Mouse (Mus musculus) hindbrain, postnatal 0 days (tissue): ENCODE measurements around the gene Phactr3. TPM values are rescaled to one million over a fixed set of nuclear protein-coding genes. Genes with fewer than 3 reads are reported as not detected.

ENCODE experiments used
- ATAC-seq: fragments of 200-750 bp; cut with Nextera tagmentation; 2 replicates; pipeline ENCODE4 v1.8.0; 2017; ENCODE audit warnings: mild to moderate bottlenecking, moderate TSS enrichment, moderate library complexity
- DNase-seq: peaks from one replicate; pipeline ENCODE4 v3.0.0-alpha.2; 2015; ENCODE audit warnings: low spot score
- H3K27ac ChIP-seq: fragments of 300-500 bp; sonication (generic); 2 replicates; pipeline ENCODE4 v1.5.1; 2014; ENCODE audit warnings: mild to moderate bottlenecking
- H3K27me3 ChIP-seq: fragments of 300-500 bp; sonication (generic); 2 replicates; pipeline ENCODE4 v1.6.1; 2014; ENCODE audit warnings: low read length, mixed read lengths; ENCODE audit not compliant: insufficient read depth
- H3K36me3 ChIP-seq: fragments of 300-500 bp; sonication (generic); 2 replicates; pipeline ENCODE4 v1.6.1; 2014; ENCODE audit warnings: low read length, mixed read lengths; ENCODE audit not compliant: insufficient read depth
- H3K4me1 ChIP-seq: fragments of 300-500 bp; sonication (generic); 2 replicates; pipeline ENCODE4 v1.6.1; 2014; ENCODE audit warnings: antibody characterized with exemption, low read length, mixed read lengths; ENCODE audit not compliant: insufficient read depth
- H3K4me2 ChIP-seq: fragments of 300-500 bp; sonication (generic); 2 replicates; pipeline ENCODE4 v1.6.1; 2014; ENCODE audit warnings: low read depth, mild to moderate bottlenecking, low read length, moderate library complexity, mixed read lengths
- H3K4me3 ChIP-seq: fragments of 300-500 bp; sonication (generic); 2 replicates; pipeline ENCODE4 v1.5.1; 2014; ENCODE audit warnings: low read length
- H3K9ac ChIP-seq: fragments of 300-500 bp; sonication (generic); replicated peaks from 2 replicates; pipeline ENCODE4 v1.6.1; 2014; ENCODE audit warnings: mild to moderate bottlenecking, low read length, moderate library complexity, mixed read lengths
- H3K9me3 ChIP-seq: fragments of 300-500 bp; sonication (generic); 2 replicates; pipeline ENCODE4 v1.6.1; 2016; ENCODE audit warnings: low read length, mixed read lengths
- CTCF ChIP-seq: IDR thresholded peaks from 2 replicates; pipeline ENCODE4 v1.5.1; 2016; ENCODE audit warnings: antibody characterized with exemption, control low read depth, low read depth
- WGBS: fragments of 180-500 bp; shearing (Covaris S2); extraction: QIAGEN DNeasy Blood & Tissue Kit; methylation state at CpG from one replicate; pipeline ENCODE4 v1.1.7; 2014; 5-methylcytosine and 5-hydroxymethylcytosine counted together
- polyA plus RNA-seq: library from polyadenylated mRNA; unstranded; fragments of >200 nt; fragmentation: Nextera tagmentation; extraction: Ambion mirVana; gene quantifications from 2 replicates; pipeline ENCODE4 v1.2.1, GENCODE M21; 2015
- total RNA-seq: library from RNA; depleted of rRNA; stranded (reverse); fragments of >200 nt; gene quantifications from 2 replicates; pipeline ENCODE4 v1.2.3, GENCODE M21; 2014

Gene Phactr3
- total and polyA plus RNA-seq, 2 experiments from 2014 or later: 66.2 to 92.7 TPM

DNA sequence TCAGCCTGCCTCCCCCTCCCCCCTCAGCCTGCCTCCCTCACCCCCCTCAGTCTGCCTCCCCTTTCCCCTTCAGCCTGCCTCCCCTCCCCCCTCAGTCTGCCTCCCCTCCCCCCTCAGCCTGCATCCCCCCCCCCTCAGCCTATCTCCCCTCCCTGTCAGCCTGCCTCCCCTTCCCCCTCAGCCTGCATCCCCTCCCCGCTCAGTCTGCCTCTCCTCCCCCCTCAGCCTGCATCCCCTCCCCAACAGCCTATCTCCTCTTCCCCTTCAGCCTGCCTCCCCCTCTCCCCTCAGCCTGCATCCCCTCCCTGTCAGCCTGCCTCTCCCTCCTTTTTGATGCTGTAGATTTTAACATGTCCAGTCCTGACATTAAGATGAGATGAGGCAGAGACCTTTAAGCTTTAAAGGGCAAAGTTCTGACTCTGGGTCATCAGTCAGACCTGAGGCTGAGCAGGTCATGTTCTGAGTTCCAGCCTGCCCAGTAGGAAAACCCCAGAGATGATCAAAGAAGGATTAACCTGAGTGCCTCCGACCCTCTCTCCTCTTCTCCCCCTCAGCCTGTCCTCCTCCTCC lies 139.3 kb downstream of the Phactr3 start:
- WGBS: 13% methylated on average over 2 of the region's 2 CpGs
- ATAC-seq: no peak
- no peak for TF ChIP-seq CTCF
- H3K4me3 ChIP-seq: no peak overlapping the region
- H3K9me3 ChIP-seq: no peaks in the 10 kb centered on the region
- no peak overlapping the region for H3K4me2 ChIP-seq
- no peak overlapping the region for H3K27ac ChIP-seq
- H3K9ac ChIP-seq: no peak overlapping the region
- H3K27me3 ChIP-seq: no peaks in the 10 kb centered on the region
- DNase-seq: no peak
- 0 out of 2 replicates have a peak, but pooled peaks cover 10% of the 10 kb centered on the region for H3K36me3 ChIP-seq
- H3K4me1 ChIP-seq: peaks cover 3% of the 10 kb centered on the region; the same call in 1 of the 2 replicates

GRCm38 (mm10) chr2:178263055-178263454 lies 144.3 kb downstream of the Phactr3 start:
- Histone ChIP-seq H3K36me3 (0 out of 2 replicates have a peak, but pooled peaks cover 10% of the 10 kb centered on the region), H3K9me3 (no peaks in the 10 kb centered on the region), H3K4me2 (no peak overlapping the region), H3K27ac (no peak overlapping the region), H3K4me3 (no peak overlapping the region), H3K9ac (no peak overlapping the region), H3K27me3 (no peaks in the 10 kb centered on the region), H3K4me1 (0 out of 2 replicates have a peak, but pooled peaks cover 3% of the 10 kb centered on the region)
- 83% methylated on average over 4 of the region's 4 CpGs for WGBS
- DNase-seq (no peak), ATAC-seq (no peak)
- TF ChIP-seq CTCF: no peak

GRCm38 (mm10) chr2:178264389-178264788 lies 145.6 kb downstream of the Phactr3 start:
- Histone ChIP-seq H3K27ac (peak overlapping the region; percentile 27; the same call in 1 of the 2 replicates), H3K4me1 (0 out of 2 replicates have a peak, but pooled peaks cover 3% of the 10 kb centered on the region), H3K4me2 (no peak overlapping the region), H3K9me3 (no peaks in the 10 kb centered on the region), H3K27me3 (no peaks in the 10 kb centered on the region), H3K9ac (no peak overlapping the region), H3K36me3 (0 out of 2 replicates have a peak, but pooled peaks cover 10% of the 10 kb centered on the region), H3K4me3 (no peak overlapping the region)
- peak; percentile 83 for ATAC-seq
- DNase-seq: peak; percentile 92
- 10% methylated on average over 8 of the region's 8 CpGs for WGBS
- TF ChIP-seq CTCF: peak; percentile 93

- no peak; the same call in 1 of the 2 replicates for TF ChIP-seq CTCF
- no peak overlapping the region for H3K4me3 ChIP-seq
- H3K4me1 ChIP-seq: 0 out of 2 replicates have a peak, but pooled peaks cover 3% of the 10 kb centered on the region
- H3K27ac ChIP-seq: peak overlapping the region; percentile 27; the same call in 1 of the 2 replicates
- peak; percentile 70; the same call in 1 of the 2 replicates for ATAC-seq
- no peaks in the 10 kb centered on the region for H3K9me3 ChIP-seq
- no peak overlapping the region for H3K9ac ChIP-seq
- no peaks in the 10 kb centered on the region for H3K27me3 ChIP-seq
- 0 out of 2 replicates have a peak, but pooled peaks cover 5% of the 10 kb centered on the region for H3K36me3 ChIP-seq
- H3K4me2 ChIP-seq: no peak overlapping the region
- peak; percentile 61 for DNase-seq
- 18% methylated on average over 2 of the region's 2 CpGs for WGBS
Measured at GRCm38 (mm10) chr2:178265454-178265853, 146.7 kb downstream of the Phactr3 start.

- Histone ChIP-seq H3K27ac (no peak overlapping the region), H3K4me1 (no peaks in the 10 kb centered on the region), H3K36me3 (no peaks in the 10 kb centered on the region; the same call in 1 of the 2 replicates), H3K9me3 (no peaks in the 10 kb centered on the region), H3K4me3 (no peak overlapping the region), H3K9ac (no peak overlapping the region), H3K27me3 (no peaks in the 10 kb centered on the region), H3K4me2 (no peak overlapping the region)
- ATAC-seq: no peak
- no peak for DNase-seq
- TF ChIP-seq CTCF: no peak
- WGBS: 72% methylated on average over 2 of the region's 2 CpGs
Measured at GRCm38 (mm10) chr2:178270794-178271193, 152.0 kb downstream of the Phactr3 start.

DNA sequence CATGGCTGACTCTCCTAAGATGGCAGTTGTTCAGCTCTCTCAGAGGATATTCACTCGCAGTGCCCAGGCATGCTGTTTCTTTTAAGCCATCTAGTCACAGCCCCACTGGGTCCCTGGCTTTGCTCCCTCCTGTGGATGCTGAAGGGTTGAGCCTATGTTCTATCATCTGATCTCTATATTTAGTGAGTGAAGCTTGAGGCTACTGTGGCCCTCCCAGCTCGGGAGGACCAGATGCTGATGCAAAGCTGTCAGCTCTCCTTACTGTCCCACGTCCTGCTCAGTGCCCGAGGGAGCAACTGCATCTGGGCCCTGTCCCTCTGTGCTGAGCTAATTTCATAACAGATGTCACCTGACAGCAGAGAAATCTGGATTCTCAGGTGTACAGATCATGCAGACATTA lies 153.6 kb downstream of the Phactr3 start:
- Histone ChIP-seq H3K36me3 (no peaks in the 10 kb centered on the region; the same call in 1 of the 2 replicates), H3K4me2 (no peak overlapping the region), H3K27ac (no peak overlapping the region), H3K9me3 (no peaks in the 10 kb centered on the region), H3K27me3 (no peaks in the 10 kb centered on the region), H3K4me3 (no peak overlapping the region), H3K9ac (no peak overlapping the region), H3K4me1 (no peaks in the 10 kb centered on the region)
- TF ChIP-seq CTCF: no peak
- peak; percentile 50 for ATAC-seq
- 43% methylated on average over 4 of the region's 4 CpGs for WGBS
- peak; percentile 32 for DNase-seq

GRCm38 (mm10) chr2:178274126-178274525 lies 155.4 kb downstream of the Phactr3 start:
- ATAC-seq: peak; percentile 28; the same call in 1 of the 2 replicates
- WGBS: 52% methylated on average over 4 of the region's 4 CpGs

More at GRCm38 (mm10) chr2:178274126-178274525, 155.4 kb downstream of the Phactr3 start:
- DNase-seq: peak; percentile 22
- H3K36me3 ChIP-seq: no peaks in the 10 kb centered on the region; the same call in 1 of the 2 replicates
- no peak overlapping the region for H3K4me2 ChIP-seq
- no peak overlapping the region for H3K27ac ChIP-seq
- no peaks in the 10 kb centered on the region for H3K27me3 ChIP-seq
- no peak overlapping the region for H3K4me3 ChIP-seq
- no peaks in the 10 kb centered on the region for H3K9me3 ChIP-seq
- TF ChIP-seq CTCF: no peak
- no peaks in the 10 kb centered on the region for H3K4me1 ChIP-seq
- H3K9ac ChIP-seq: no peak overlapping the region
